Mouse (Mus musculus): ENCODE data around the gene Tsg101. TPM values are rescaled to one million over a fixed set of nuclear protein-coding genes. Genes with fewer than 3 reads are reported as not detected.
A peak's percentile ranks its signal among the peaks of the same experiment; 100 is the strongest.

The Tsg101 gene
- polyA plus RNA-seq, 1 experiment from 2014 or later = 193 TPM

DNA sequence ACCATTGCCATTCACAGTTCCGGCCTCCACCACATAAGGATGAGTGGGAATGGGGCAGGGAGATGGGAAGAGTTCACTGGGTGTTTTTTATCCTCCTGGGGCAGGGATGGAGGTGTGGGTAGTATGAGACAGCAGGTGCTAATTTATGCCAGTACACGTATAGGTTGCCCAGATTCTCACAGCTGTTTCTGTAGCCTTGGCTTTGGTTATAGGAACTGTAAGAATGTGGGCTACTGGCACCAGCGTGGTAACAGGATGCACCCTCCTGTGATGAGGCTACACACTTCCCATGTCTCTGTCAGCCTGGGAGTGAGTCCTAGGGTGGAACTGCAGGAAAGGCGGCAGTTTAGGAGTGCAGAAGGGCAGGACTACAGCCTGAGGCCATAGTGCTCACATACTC, 42.9 kb downstream of the Tsg101 start:
- 68% methylated on average over 4 of the region's 4 CpGs for WGBS
- no peak overlapping the region for H3K27ac ChIP-seq (replicated peaks)
- ATAC-seq (ENCODE audit: insufficient number of reproducible peaks, low FRiP score, low TSS enrichment, low read depth) = no peak; the same call in 1 of the 2 replicates

GRCm38 (mm10) chr7:46871988-46872387, 47.8 kb downstream of the Tsg101 start:
- ATAC-seq (ENCODE audit: insufficient number of reproducible peaks, low FRiP score, low TSS enrichment, low read depth) = no peak
- 65% methylated on average over 4 of the region's 4 CpGs for WGBS
- Histone ChIP-seq H3K36me3 (no peaks in the 10 kb centered on the region), H3K27ac (replicated peaks) (no peak overlapping the region), H3K4me2 (replicated peaks) (no peak overlapping the region), H3K27me3 (no peaks in the 10 kb centered on the region), H3K4me3 (replicated peaks) (no peak overlapping the region), H3K9me3 (replicated peaks) (no peaks in the 10 kb centered on the region), H3K9ac (no peak overlapping the region), H3K4me1 (no peaks in the 10 kb centered on the region)

More for the DNA sequence above, 42.9 kb downstream of the Tsg101 start:
- H3K4me1 ChIP-seq = no peaks in the 10 kb centered on the region
- no peaks in the 10 kb centered on the region for H3K27me3 ChIP-seq
- H3K9ac ChIP-seq = no peak overlapping the region
- no peak overlapping the region for H3K4me3 ChIP-seq (replicated peaks)
- no peaks in the 10 kb centered on the region for H3K36me3 ChIP-seq
- no peaks in the 10 kb centered on the region for H3K9me3 ChIP-seq (replicated peaks)
- no peak overlapping the region for H3K4me2 ChIP-seq (replicated peaks)

DNA sequence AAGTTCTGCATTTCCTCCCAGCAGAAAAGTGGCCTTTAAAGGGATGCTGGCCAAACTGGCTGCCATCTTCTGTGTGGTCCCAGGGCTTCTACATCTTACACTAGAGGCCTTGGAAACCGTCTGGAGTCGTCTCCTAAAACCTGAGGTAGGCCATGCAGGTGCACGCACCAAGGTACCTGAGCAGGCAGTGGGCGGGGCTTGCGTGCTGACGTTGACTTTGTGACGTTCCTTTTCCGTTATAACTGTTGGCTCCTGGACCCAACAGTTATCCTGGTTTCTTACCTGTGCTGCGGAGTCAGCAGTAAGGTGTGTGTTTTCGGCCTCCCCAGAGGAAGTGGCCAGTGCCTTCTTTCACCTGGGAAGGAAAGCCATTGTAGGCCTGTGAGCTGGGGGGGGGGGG, 58.8 kb downstream of the Tsg101 start, which contains the start of gene Ldhc:
TSS of gene Ldhc (plus strand) at position 208 of the 400 bp plus-strand sequence.
- ATAC-seq (ENCODE audit: insufficient number of reproducible peaks, low FRiP score, low TSS enrichment, low read depth) = no peak
- whole genome bisulfite sequencing = 38% methylated on average over 10 of the region's 10 CpGs
- peaks cover under 1% of the 10 kb centered on the region; the same call in 1 of the 2 replicates for H3K36me3 ChIP-seq

DNA sequence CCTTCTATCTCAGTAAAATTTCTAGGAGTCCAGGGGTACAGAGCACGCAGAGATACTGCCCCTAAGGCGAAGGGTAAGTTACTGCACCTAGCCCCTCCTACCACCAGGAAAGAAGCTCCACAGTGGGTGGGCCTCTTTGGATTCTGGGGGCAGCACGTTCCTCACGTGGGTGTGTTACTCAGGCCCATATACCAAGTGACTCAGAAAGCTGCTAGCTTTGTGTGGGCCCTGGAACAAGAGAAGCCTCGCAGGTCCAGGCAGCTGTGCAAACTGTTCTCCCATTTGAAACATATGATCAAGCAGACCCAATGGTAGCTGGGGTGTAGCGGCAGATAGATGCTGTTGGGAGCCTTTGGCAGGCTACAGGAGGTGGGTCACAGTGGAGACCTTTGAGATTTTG, 60.7 kb downstream of the Tsg101 start:
- no peaks in the 10 kb centered on the region for H3K4me1 ChIP-seq
- H3K4me3 ChIP-seq (replicated peaks) = no peak overlapping the region
- WGBS = 48% methylated on average over 6 of the region's 6 CpGs
- no peak overlapping the region for H3K4me2 ChIP-seq (replicated peaks)
- H3K36me3 ChIP-seq = peaks cover 20% of the 10 kb centered on the region
- H3K9ac ChIP-seq = no peak overlapping the region
- no peaks in the 10 kb centered on the region for H3K9me3 ChIP-seq (replicated peaks)
- no peak for ATAC-seq (ENCODE audit: insufficient number of reproducible peaks, low FRiP score, low TSS enrichment, low read depth)
- no peak overlapping the region for H3K27ac ChIP-seq (replicated peaks)
- H3K27me3 ChIP-seq = no peaks in the 10 kb centered on the region

More for the DNA sequence above, 58.8 kb downstream of the Tsg101 start, which contains the start of gene Ldhc:
- Histone ChIP-seq H3K9ac (no peak within 1 kb of the TSS), H3K4me1 (no peaks in the 10 kb centered on the region), H3K27me3 (no peaks in the 10 kb centered on the region), H3K4me3 (replicated peaks) (no peak within 1 kb of the TSS), H3K27ac (replicated peaks) (no peak within 1 kb of the TSS), H3K9me3 (replicated peaks) (no peaks in the 10 kb centered on the region), H3K4me2 (replicated peaks) (no peak within 1 kb of the TSS)

GRCm38 (mm10) chr7:46857436-46857835, 62.3 kb downstream of the Tsg101 start:
- Histone ChIP-seq H3K9ac (no peak overlapping the region), H3K36me3 (peaks cover 36% of the 10 kb centered on the region), H3K27ac (replicated peaks) (no peak overlapping the region), H3K4me3 (replicated peaks) (no peak overlapping the region), H3K4me2 (replicated peaks) (no peak overlapping the region), H3K4me1 (no peaks in the 10 kb centered on the region), H3K27me3 (no peaks in the 10 kb centered on the region), H3K9me3 (replicated peaks) (no peaks in the 10 kb centered on the region)
- WGBS = 70% methylated on average over 9 of the region's 9 CpGs
- ATAC-seq (ENCODE audit: insufficient number of reproducible peaks, low FRiP score, low TSS enrichment, low read depth) = no peak

DNA sequence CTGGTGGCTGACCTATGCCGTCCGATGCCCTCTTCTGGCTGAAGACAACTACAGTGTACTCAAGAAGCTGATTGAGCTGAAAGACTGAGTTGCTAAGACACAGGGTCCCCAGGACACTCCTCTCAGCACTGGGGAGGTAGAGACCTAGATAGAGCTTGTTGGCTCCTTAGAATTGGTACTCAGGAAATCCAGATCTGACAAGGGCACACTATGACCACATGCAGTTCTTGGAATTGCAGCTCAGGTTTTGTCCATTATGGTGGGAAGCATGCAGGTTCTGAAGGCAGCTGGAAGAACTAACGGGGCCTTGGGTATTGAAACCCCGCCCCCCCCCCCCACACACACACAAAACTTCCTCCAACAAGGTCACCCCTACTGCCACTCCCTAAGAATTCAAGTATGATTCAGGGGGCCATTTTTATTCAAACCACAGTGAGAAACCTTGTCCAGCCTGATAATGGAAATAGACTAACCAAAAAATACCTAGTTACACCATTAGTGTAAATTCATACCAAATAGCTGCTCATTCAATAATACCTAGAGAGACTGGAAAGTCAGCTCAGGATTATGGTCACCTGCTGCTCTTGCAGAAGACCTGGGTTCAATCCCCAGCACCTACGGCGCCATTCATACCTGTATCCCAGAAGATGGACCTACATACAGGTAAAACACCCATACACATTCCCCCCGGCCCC, 63.8 kb downstream of the Tsg101 start:
- WGBS = 76% methylated on average over 7 of the region's 7 CpGs
- no peaks in the 10 kb centered on the region for H3K4me1 ChIP-seq
- no peaks in the 10 kb centered on the region for H3K9me3 ChIP-seq (replicated peaks)
- H3K27ac ChIP-seq (replicated peaks) = no peak overlapping the region
- no peak overlapping the region for H3K9ac ChIP-seq
- H3K4me3 ChIP-seq (replicated peaks) = no peak overlapping the region
- H3K27me3 ChIP-seq = no peaks in the 10 kb centered on the region
- H3K36me3 ChIP-seq = peaks cover 50% of the 10 kb centered on the region
- no peak for ATAC-seq (ENCODE audit: insufficient number of reproducible peaks, low FRiP score, low TSS enrichment, low read depth)
- no peak overlapping the region for H3K4me2 ChIP-seq (replicated peaks)

- Histone ChIP-seq H3K27ac (replicated peaks) (no peak overlapping the region), H3K9me3 (replicated peaks) (no peaks in the 10 kb centered on the region), H3K36me3 (peaks cover 73% of the 10 kb centered on the region), H3K27me3 (no peaks in the 10 kb centered on the region), H3K9ac (no peak overlapping the region), H3K4me3 (replicated peaks) (no peak overlapping the region), H3K4me1 (no peaks in the 10 kb centered on the region), H3K4me2 (replicated peaks) (no peak overlapping the region)
- no peak for ATAC-seq (ENCODE audit: insufficient number of reproducible peaks, low FRiP score, low TSS enrichment, low read depth)
- WGBS = 91% methylated on average over 9 of the region's 9 CpGs
These were observed 66.4 kb downstream of the Tsg101 start for GRCm38 (mm10) chr7:46853365-46853764.

GRCm38 (mm10) chr7:46852666-46853065, 67.1 kb downstream of the Tsg101 start:
- Histone ChIP-seq H3K9ac (no peak overlapping the region), H3K4me2 (replicated peaks) (no peak overlapping the region), H3K36me3 (peaks cover 79% of the 10 kb centered on the region), H3K4me3 (replicated peaks) (no peak overlapping the region), H3K9me3 (replicated peaks) (no peaks in the 10 kb centered on the region), H3K27me3 (no peaks in the 10 kb centered on the region), H3K4me1 (no peaks in the 10 kb centered on the region), H3K27ac (replicated peaks) (no peak overlapping the region)
- 77% methylated on average over 1 of the region's 1 CpGs for WGBS
- no peak for ATAC-seq (ENCODE audit: insufficient number of reproducible peaks, low FRiP score, low TSS enrichment, low read depth)

DNA sequence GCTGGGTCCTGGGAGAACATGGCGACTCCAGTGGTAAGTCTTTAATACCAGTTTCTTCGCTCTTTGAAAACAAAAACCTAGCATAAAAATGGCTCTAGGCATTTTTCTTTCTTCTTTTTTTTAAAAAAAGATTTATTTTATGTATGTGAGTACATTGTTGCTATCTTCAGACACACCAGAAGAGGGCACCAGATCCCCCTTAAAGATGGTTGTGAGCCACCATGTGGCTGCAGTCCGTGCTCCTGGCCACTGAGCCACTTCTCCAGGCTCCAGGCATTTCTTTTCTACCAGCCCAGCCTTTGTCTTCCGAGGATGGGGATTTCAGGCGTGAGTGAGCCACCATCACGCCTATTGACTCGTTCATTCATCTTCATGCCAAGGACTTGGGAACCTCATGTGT, 68.7 kb downstream of the Tsg101 start:
- H3K9ac ChIP-seq = no peak overlapping the region
- H3K4me3 ChIP-seq (replicated peaks) = no peak overlapping the region
- WGBS = 82% methylated on average over 7 of the region's 7 CpGs
- H3K4me1 ChIP-seq = peaks cover 6% of the 10 kb centered on the region
- H3K27ac ChIP-seq (replicated peaks) = no peak overlapping the region
- H3K9me3 ChIP-seq (replicated peaks) = no peaks in the 10 kb centered on the region
- ATAC-seq (ENCODE audit: insufficient number of reproducible peaks, low FRiP score, low TSS enrichment, low read depth) = no peak
- no peaks in the 10 kb centered on the region for H3K27me3 ChIP-seq
- H3K4me2 ChIP-seq (replicated peaks) = no peak overlapping the region
- peaks cover 79% of the 10 kb centered on the region for H3K36me3 ChIP-seq

DNA sequence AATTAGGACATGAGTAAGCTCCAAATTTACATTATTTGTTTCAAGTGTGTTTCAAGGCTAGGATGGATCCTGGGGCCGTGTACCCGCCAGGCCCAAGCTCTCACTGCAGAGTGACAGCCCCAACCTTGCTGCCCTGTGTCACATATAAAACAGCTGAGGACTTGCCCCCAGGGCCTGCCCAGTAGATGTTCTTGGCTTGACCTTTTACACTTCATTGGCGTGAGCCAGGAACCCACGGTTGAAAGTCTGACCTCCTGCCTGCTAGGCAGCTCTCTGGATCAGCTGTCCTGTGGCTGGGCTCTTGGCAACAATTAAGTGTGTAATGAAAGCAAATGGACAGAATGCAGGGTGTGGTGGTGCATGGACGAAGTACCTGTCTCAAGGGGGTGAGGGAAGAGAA, 70.5 kb downstream of the Tsg101 start:
- ATAC-seq (ENCODE audit: insufficient number of reproducible peaks, low FRiP score, low TSS enrichment, low read depth) = no peak
- 71% methylated on average over 5 of the region's 5 CpGs for WGBS
- H3K27me3 ChIP-seq = no peaks in the 10 kb centered on the region
- H3K27ac ChIP-seq (replicated peaks) = no peak overlapping the region
- H3K9me3 ChIP-seq (replicated peaks) = no peaks in the 10 kb centered on the region
- no peak overlapping the region for H3K4me2 ChIP-seq (replicated peaks)
- H3K9ac ChIP-seq = no peak overlapping the region
- no peak overlapping the region for H3K4me3 ChIP-seq (replicated peaks)
- H3K36me3 ChIP-seq = peaks cover 62% of the 10 kb centered on the region
- peaks cover 14% of the 10 kb centered on the region for H3K4me1 ChIP-seq

GRCm38 (mm10) chr7:46846486-46847244, 73.1 kb downstream of the Tsg101 start:
- Histone ChIP-seq H3K4me2 (replicated peaks) (peak overlapping the region; percentile 70), H3K27ac (replicated peaks) (peak overlapping the region; percentile 99), H3K9ac (peak overlapping the region; percentile 96), H3K27me3 (no peaks in the 10 kb centered on the region), H3K9me3 (replicated peaks) (no peaks in the 10 kb centered on the region), H3K4me3 (replicated peaks) (peak overlapping the region; percentile 96), H3K4me1 (peaks cover 14% of the 10 kb centered on the region), H3K36me3 (peaks cover 36% of the 10 kb centered on the region)
- WGBS = 1% methylated on average over 28 of the region's 28 CpGs
- ATAC-seq (ENCODE audit: insufficient number of reproducible peaks, low FRiP score, low TSS enrichment, low read depth) = peak; percentile 51
